Mouse (Mus musculus) heart, postnatal 4 days (tissue): ENCODE results near the gene Bsx. TPM values are rescaled to one million over a fixed set of nuclear protein-coding genes. Genes with fewer than 3 reads are reported as not detected.

Source experiments
- DNase-seq: peaks from one replicate; pipeline ENCODE4 v3.0.0; 2021
- total RNA-seq, 2 experiments: library from RNA; stranded (reverse); gene quantifications; 2 replicates each; pipeline ENCODE4 v1.2.3; 2021

Gene Bsx
- total RNA-seq, 2 experiments from 2014 or later, result not detected

GRCm38 (mm10) chr9:40892456-40892855 lies 18.5 kb downstream of the Bsx start:
- no peak for DNase-seq

DNA sequence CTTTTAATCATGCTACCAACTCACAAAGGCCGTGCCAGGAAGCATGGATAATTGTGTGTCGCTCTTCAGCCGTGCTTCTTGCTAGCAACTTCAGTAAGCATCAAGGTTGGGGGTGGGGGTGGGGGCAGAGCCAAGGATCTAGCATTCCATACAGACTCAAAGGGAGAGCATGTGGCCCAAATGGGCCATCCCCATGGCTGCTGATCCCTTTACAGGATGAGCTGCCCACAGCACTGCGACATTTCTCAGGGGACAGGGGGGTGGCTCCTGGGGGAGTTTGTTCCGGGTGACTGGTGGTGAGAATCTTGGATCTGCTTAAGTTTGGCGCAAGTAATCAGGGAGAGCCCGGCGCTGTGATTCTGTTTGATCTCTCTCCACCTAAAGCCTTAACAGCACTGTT lies 33.5 kb downstream of the Bsx start:
- no peak for DNase-seq

DNA sequence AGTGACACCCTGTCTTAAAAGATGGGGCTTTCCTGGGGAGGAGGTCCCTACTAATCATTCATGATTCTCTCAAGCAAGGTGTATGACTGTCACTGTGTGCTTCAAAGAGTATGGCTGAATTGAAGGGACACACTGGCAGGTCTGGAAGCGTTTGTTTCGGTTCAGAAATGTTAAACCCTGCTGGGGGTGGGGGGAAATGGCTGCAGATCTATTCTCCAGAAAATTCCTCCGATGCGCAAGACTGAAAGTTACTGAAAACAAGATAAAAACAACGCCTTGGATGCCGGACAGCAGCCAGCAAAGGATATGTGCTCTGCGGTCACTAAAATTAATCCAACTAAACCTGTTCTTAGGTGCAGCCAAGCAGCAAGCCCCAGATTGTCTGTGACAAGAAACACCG lies 34.5 kb downstream of the Bsx start:
- no peak for DNase-seq

GRCm38 (mm10) chr9:40908915-40909314 lies 35.0 kb downstream of the Bsx start:
- DNase-seq, result no peak

GRCm38 (mm10) chr9:40917871-40918613 lies 44.1 kb downstream of the Bsx start:
- DNase-seq, result no peak

DNA sequence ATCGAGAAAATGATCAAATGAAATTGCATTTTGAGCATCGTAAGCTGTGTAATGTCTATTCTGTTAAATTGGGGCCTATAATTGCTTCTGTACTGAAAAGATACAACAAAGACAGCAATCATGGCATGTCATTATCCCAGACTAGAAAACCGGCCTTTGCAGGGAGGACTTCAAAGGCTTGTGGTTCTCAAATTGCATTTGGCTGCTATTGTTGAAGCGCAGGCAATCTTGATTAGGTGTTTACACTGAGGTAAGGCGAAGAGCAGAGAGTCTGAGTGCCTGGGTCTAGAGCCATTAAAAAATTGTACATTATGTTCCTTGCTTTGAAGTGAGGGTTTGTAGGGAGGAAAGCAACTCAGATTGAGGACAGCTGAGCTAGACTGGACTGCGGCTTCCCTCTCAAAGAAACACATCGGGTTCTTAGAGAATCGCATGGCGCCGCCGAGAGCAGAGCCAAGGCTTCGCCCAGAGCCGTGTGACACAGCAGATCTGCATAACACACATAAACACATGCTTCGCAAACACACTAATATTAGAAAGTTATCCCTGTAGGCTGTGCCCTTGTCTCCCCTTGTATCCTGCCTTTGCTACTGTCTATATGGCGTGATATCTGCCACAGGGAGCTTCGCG lies 53.5 kb downstream of the Bsx start:
- DNase-seq, result no peak

Other genes starting within 250 kb of the Bsx start
- gene Gm21915, start 203.5 kb upstream of the Bsx start, total RNA-seq, result not detected
- gene Clmp, start 188.2 kb upstream of the Bsx start, total RNA-seq, result 10 to 100 TPM in 1 of 2 experiments, 1 to 10 TPM in 1; 9.5 to 10.6 TPM
- 1,000 to 10,000 TPM; 1,168 to 1,187 TPM for gene Hspa8, start 73.1 kb upstream of the Bsx start, total RNA-seq
- not detected for gene Jhy, start 90.0 kb downstream of the Bsx start, total RNA-seq
- under 1 TPM; 0.10 to 0.16 TPM for gene Crtam, start 130.5 kb downstream of the Bsx start, total RNA-seq